In genomic region chr16:91918461-91918860, GRCm38 (mm10) we compare ENCODE assay signal across 8 mouse cellular contexts.
DNase-seq lines count a peak whose midpoint lies in the region; ATAC-seq and TF ChIP-seq lines count a peak whose summit lies in the region.

No protein-coding gene starts in this region.

- H3K27ac ChIP-seq in MEL (ENCODE audit: control insufficient read depth, low read depth, low read length) = no peak overlapping the region
- 0 out of 2 replicates have a peak overlapping the region, but pooled peaks have one; percentile 25 for H3K27ac ChIP-seq in midbrain, embryonic 15.5 days
- no peak overlapping the region for H3K27ac ChIP-seq in kidney, adult 2 months (ENCODE audit: insufficient read depth, low read depth, low read length)

- no peaks in the 10 kb centered on the region; a peak in 1 of 4 replicates for H3K36me3 ChIP-seq in MEL (ENCODE audit: control insufficient read depth in 1 of 2, insufficient read depth in 2 of 2, low read length in 2 of 2)
- H3K36me3 ChIP-seq in midbrain, embryonic 15.5 days (replicated peaks) = no peaks in the 10 kb centered on the region
- no peaks in the 10 kb centered on the region for H3K36me3 ChIP-seq in kidney, adult 2 months (ENCODE audit: control insufficient read depth, insufficient read depth, low read length)

- 0 out of 2 replicates have a peak, but pooled peaks have one; percentile 28 for ATAC-seq in midbrain, embryonic 15.5 days (replicated peaks)

- peak; percentile 33 for DNase-seq in adrenal gland, postnatal 14 days
- DNase-seq in adrenal gland, postnatal 4 days (ENCODE audit: low spot score in 2 of 2) = no peak
- DNase-seq in left cerebral cortex, postnatal 4 days = peak; percentile 61
- DNase-seq in left cerebral cortex, adult 8-10 months (ENCODE audit: low spot score in 2 of 2) = no peak
- DNase-seq in MEL (ENCODE audit: low read depth, low spot score) = no peak
- DNase-seq in kidney, adult 2 months = no peak
- DNase-seq in urinary bladder, adult 2 months (ENCODE audit: low spot score) = no peak

- H3K9ac ChIP-seq in MEL (ENCODE audit: control insufficient read depth, low read depth, low read length, poor library complexity, severe bottlenecking) = peak overlapping the region; percentile 62; the same call in 1 of the 2 replicates
- no peak overlapping the region for H3K9ac ChIP-seq in midbrain, embryonic 15.5 days

- H3K4me2 ChIP-seq in midbrain, embryonic 15.5 days = no peak overlapping the region

- H3K27me3 ChIP-seq in MEL (ENCODE audit: control insufficient read depth in 1 of 2, insufficient read depth in 2 of 2, low read length in 2 of 2) = no peaks in the 10 kb centered on the region
- no peaks in the 10 kb centered on the region for H3K27me3 ChIP-seq in midbrain, embryonic 15.5 days (replicated peaks)
- H3K27me3 ChIP-seq in kidney, adult 2 months (replicated peaks; ENCODE audit: control insufficient read depth, insufficient read depth, low read length) = no peaks in the 10 kb centered on the region

- TF ChIP-seq CTCF in MEL (IDR thresholded peaks at IDR 0.05 in 2 of 3, conservative IDR thresholded peaks at IDR 0.05 in 1 of 3; ENCODE audit: control insufficient read depth in 1 of 3, insufficient read depth in 1 of 3, low read depth in 2 of 3, low read length in 3 of 3, poor library complexity in 1 of 3, severe bottlenecking in 1 of 3) = no peak
- no peak for TF ChIP-seq CTCF in kidney, adult 2 months (conservative IDR thresholded peaks at IDR 0.05; ENCODE audit: insufficient read depth, insufficient read length, low read depth, low read length)

- no peak for TF ChIP-seq RAD21 in MEL (IDR thresholded peaks at IDR 0.05; ENCODE audit: low read depth, low read length)

- intact Hi-C loops in left cerebral cortex, postnatal 4 days (cut with DNase I) = loop anchor here (10.0 kb wide), 1 partner anchor 214 kb away; no protein-coding TSS in a partner anchor

- WGBS in midbrain, embryonic 15.5 days = 66% methylated on average over 4 of the region's 4 CpGs
- WGBS in kidney, adult 2 months = 81% methylated on average over 4 of the region's 4 CpGs

- TF ChIP-seq POLR2A in MEL (IDR thresholded peaks at IDR 0.05; ENCODE audit: control insufficient read depth in 1 of 2, insufficient read depth in 1 of 2, low read depth in 1 of 2, low read length in 2 of 2, poor library complexity in 1 of 2) = no peak
- no peak for TF ChIP-seq POLR2A in kidney, adult 2 months (IDR thresholded peaks at IDR 0.05; ENCODE audit: low read depth, low read length)

- no peak for TF ChIP-seq EP300 in MEL (IDR thresholded peaks at IDR 0.05; ENCODE audit: low read depth in 1 of 2, low read length in 2 of 2)

- H3K9me3 ChIP-seq in MEL (replicated peaks; ENCODE audit: insufficient read depth, low read length) = no peaks in the 10 kb centered on the region
- H3K9me3 ChIP-seq in midbrain, embryonic 15.5 days = no peaks in the 10 kb centered on the region

- peaks cover 3% of the 10 kb centered on the region; the same call in 1 of the 2 replicates for H3K79me2 ChIP-seq in MEL (ENCODE audit: control insufficient read depth, insufficient read depth, low read length, poor library complexity)

- peaks cover 0 to 15% of the 10 kb centered on the region in 2 experiments; a peak in 2 of 4 replicates for H3K4me1 ChIP-seq in MEL (ENCODE audit: control insufficient read depth in 1 of 2, insufficient read depth in 2 of 2, low read length in 2 of 2)
- peaks cover 6% of the 10 kb centered on the region; the same call in 1 of the 2 replicates for H3K4me1 ChIP-seq in midbrain, embryonic 15.5 days
- no peaks in the 10 kb centered on the region for H3K4me1 ChIP-seq in kidney, adult 2 months (ENCODE audit: control insufficient read depth, insufficient read depth, low read length)

- H3K4me3 ChIP-seq in MEL (ENCODE audit: control insufficient read depth in 1 of 2, insufficient read depth in 1 of 2, low read depth in 2 of 2, low read length in 2 of 2) = no peak overlapping the region; a peak in 1 of 4 replicates
- no peak overlapping the region for H3K4me3 ChIP-seq in midbrain, embryonic 15.5 days
- H3K4me3 ChIP-seq in kidney, adult 2 months (ENCODE audit: insufficient read depth, low read depth, low read length) = no peak overlapping the region

TF ChIP-seq in MEL, 35 proteins besides CTCF, POLR2A, EP300 and RAD21:
- TF ChIP-seq NELFE (IDR thresholded peaks at IDR 0.05; ENCODE audit: low read depth, low read length) = no peak
- no peak for TF ChIP-seq ZMIZ1 (IDR thresholded peaks at IDR 0.05; ENCODE audit: low read depth, low read length)
- TF ChIP-seq NRF1 (IDR thresholded peaks at IDR 0.05; ENCODE audit: insufficient read depth, low read depth, low read length, poor library complexity, severe bottlenecking) = no peak
- no peak for TF ChIP-seq GABPA (IDR thresholded peaks at IDR 0.05; ENCODE audit: low read depth, low read length)
- TF ChIP-seq TAL1 (IDR thresholded peaks at IDR 0.05; ENCODE audit: low read length) = no peak
- no peak for TF ChIP-seq POLR2AphosphoS5 (IDR thresholded peaks at IDR 0.05; ENCODE audit: borderline replicate concordance, low read depth, low read length)
- no peak for TF ChIP-seq TBP (IDR thresholded peaks at IDR 0.05; ENCODE audit: low read depth, low read length)
- no peak for TF ChIP-seq MYB (IDR thresholded peaks at IDR 0.05; ENCODE audit: low read depth, low read length)
- no peak for TF ChIP-seq ZNF384 (IDR thresholded peaks at IDR 0.05; ENCODE audit: low read depth, low read length)
- no peak for TF ChIP-seq ELF1 (IDR thresholded peaks at IDR 0.05; ENCODE audit: low read depth, low read length)

Comparison
In these comparisons a context has a peak if more than half of its experiments do, and no peak if none do; other contexts are left out.
1. DNase-seq: peak in adrenal gland, postnatal 14 days (single experiment) and left cerebral cortex, postnatal 4 days (single experiment); none in adrenal gland, postnatal 4 days (0 of 2), left cerebral cortex, adult 8-10 months (0 of 2), MEL (single experiment), kidney, adult 2 months (single experiment) and urinary bladder, adult 2 months (single experiment).